Mouse (Mus musculus) cerebellum, adult 2 months (tissue): ENCODE results near the gene Zfp689. TPM values are rescaled to one million over a fixed set of nuclear protein-coding genes. Genes with fewer than 3 reads are reported as not detected.

ENCODE experiments used
- DNase-seq, 2 experiments: peaks; one replicate each; pipeline ENCODE4 v3.0.0; 2021
- H3K27ac ChIP-seq: fragments of 200-500 bp; 2 replicates; pipeline ENCODE4 v1.5.1; 2012; ENCODE audit warnings: low read length, control low read depth, inconsistent platforms; ENCODE audit not compliant: insufficient read depth
- H3K27me3 ChIP-seq: fragments of 200-500 bp; 2 replicates; pipeline ENCODE4 v1.6.1; 2012; ENCODE audit warnings: inconsistent platforms, mild to moderate bottlenecking, low read length, moderate library complexity; ENCODE audit not compliant: control insufficient read depth, insufficient read depth
- H3K4me1 ChIP-seq: fragments of 200-500 bp; 2 replicates; pipeline ENCODE4 v1.6.1; 2011; ENCODE audit warnings: low read length; ENCODE audit not compliant: control insufficient read depth, insufficient read depth
- H3K4me3 ChIP-seq: fragments of 200-500 bp; replicated peaks from 2 replicates; pipeline ENCODE3; 2011; ENCODE audit warnings: mild to moderate bottlenecking, low read depth, low read length, control low read depth; ENCODE audit not compliant: insufficient read depth
- CTCF ChIP-seq: fragments of 200-500 bp; IDR thresholded peaks from 2 replicates; pipeline ENCODE4 v1.5.1; 2011; ENCODE audit warnings: low read depth, mild to moderate bottlenecking, control low read depth, low read length, moderate library complexity, borderline replicate concordance; ENCODE audit not compliant: insufficient read depth
- POLR2A ChIP-seq: fragments of 200-500 bp; IDR thresholded peaks from 2 replicates; pipeline ENCODE4 v1.6.1; 2011; ENCODE audit warnings: low read length, control low read depth, borderline replicate concordance; ENCODE audit not compliant: insufficient read depth
- WGBS: fragments of 180-500 bp; shearing (Covaris S2); methylation state at CpG from one replicate; pipeline ENCODE4 v1.1.7; 2018; 5-methylcytosine and 5-hydroxymethylcytosine counted together
- polyA plus RNA-seq: library from polyadenylated mRNA; depleted of rRNA; stranded (reverse); fragments of >200 nt; gene quantifications from 2 replicates; pipeline ENCODE4 v1.2.3, GENCODE M21; 2012

Zfp689 gene
- polyA plus RNA-seq, 1 experiment: 6.8 TPM

GRCm38 (mm10) chr7:127443976-127444375 lies 5.0 kb downstream of the Zfp689 start:
- TF ChIP-seq POLR2A: no peak
- TF ChIP-seq CTCF: no peak
- H3K4me1 ChIP-seq: peaks cover 3% of the 10 kb centered on the region; the same call in 1 of the 2 replicates
- H3K27ac ChIP-seq: no peak overlapping the region
- no peaks in the 10 kb centered on the region for H3K27me3 ChIP-seq
- 88% methylated on average over 20 of the region's 20 CpGs for WGBS
- no peak overlapping the region for H3K4me3 ChIP-seq
- DNase-seq: no peak

GRCm38 (mm10) chr7:127437724-127438123 lies 11.2 kb downstream of the Zfp689 start:
- TF ChIP-seq POLR2A (no peak), CTCF (peak; percentile 17; the same call in 1 of the 2 replicates)
- 92% methylated on average over 3 of the region's 3 CpGs for WGBS

GRCm38 (mm10) chr7:127435206-127435605 lies 13.8 kb downstream of the Zfp689 start:
- no peaks in the 10 kb centered on the region for H3K27me3 ChIP-seq
- no peak overlapping the region for H3K27ac ChIP-seq
- H3K4me3 ChIP-seq: no peak overlapping the region
- 94% methylated on average over 4 of the region's 4 CpGs for WGBS
- DNase-seq: no peak
- H3K4me1 ChIP-seq: no peaks in the 10 kb centered on the region
- TF ChIP-seq POLR2A (no peak), CTCF (no peak)

More at GRCm38 (mm10) chr7:127437724-127438123, 11.2 kb downstream of the Zfp689 start:
- H3K27me3 ChIP-seq: no peaks in the 10 kb centered on the region
- no peak overlapping the region for H3K27ac ChIP-seq
- no peaks in the 10 kb centered on the region for H3K4me1 ChIP-seq
- no peak for DNase-seq
- no peak overlapping the region for H3K4me3 ChIP-seq

DNA sequence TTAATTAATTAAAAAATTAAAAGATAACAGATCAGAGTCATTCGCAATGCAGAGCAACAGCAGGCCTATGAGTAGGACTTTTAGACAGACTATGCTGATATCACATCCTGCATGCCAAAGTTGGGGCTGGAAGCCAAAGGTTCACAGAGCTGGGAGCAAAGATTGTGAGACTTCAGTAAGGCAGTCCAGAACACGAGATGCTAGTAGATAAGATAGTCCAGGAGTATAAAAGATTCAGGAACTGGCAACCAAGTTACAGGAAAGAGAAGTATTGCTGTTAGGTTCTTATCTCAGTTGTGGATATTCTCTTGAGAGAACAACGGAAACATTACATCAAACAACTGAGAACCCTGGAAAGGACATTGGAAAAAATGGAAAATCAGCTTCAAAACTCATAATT lies 22.6 kb downstream of the Zfp689 start:
- WGBS: 70% methylated on average over 3 of the region's 3 CpGs
- no peak overlapping the region for H3K27ac ChIP-seq
- no peak for DNase-seq
- no peak overlapping the region for H3K4me3 ChIP-seq
- no peaks in the 10 kb centered on the region for H3K4me1 ChIP-seq
- no peaks in the 10 kb centered on the region for H3K27me3 ChIP-seq
- no peak for TF ChIP-seq POLR2A
- no peak for TF ChIP-seq CTCF

- no peaks in the 10 kb centered on the region for H3K27me3 ChIP-seq
- H3K4me3 ChIP-seq: no peak overlapping the region
- WGBS: 79% methylated on average over 2 of the region's 2 CpGs
- H3K4me1 ChIP-seq: no peaks in the 10 kb centered on the region
- no peak for DNase-seq
- no peak overlapping the region for H3K27ac ChIP-seq
- TF ChIP-seq CTCF: no peak
- no peak for TF ChIP-seq POLR2A
Measured at GRCm38 (mm10) chr7:127425911-127426310, 23.0 kb downstream of the Zfp689 start.

GRCm38 (mm10) chr7:127425291-127425690 lies 23.7 kb downstream of the Zfp689 start:
- WGBS: 82% methylated on average over 3 of the region's 3 CpGs
- Histone ChIP-seq H3K27ac (no peak overlapping the region), H3K4me3 (no peak overlapping the region), H3K4me1 (no peaks in the 10 kb centered on the region), H3K27me3 (no peaks in the 10 kb centered on the region)
- no peak for TF ChIP-seq CTCF
- no peak for TF ChIP-seq POLR2A
- no peak for DNase-seq

- Histone ChIP-seq H3K27me3 (no peaks in the 10 kb centered on the region), H3K4me1 (no peaks in the 10 kb centered on the region), H3K4me3 (peak overlapping the region; percentile 70), H3K27ac (no peak overlapping the region)
- WGBS: under 1% methylated on average over 15 of the region's 15 CpGs
- DNase-seq: peak in 1 of 2 experiments; percentile 65
- TF ChIP-seq CTCF: no peak
Measured at GRCm38 (mm10) chr7:127422247-127422646, 26.7 kb downstream of the Zfp689 start.

DNA sequence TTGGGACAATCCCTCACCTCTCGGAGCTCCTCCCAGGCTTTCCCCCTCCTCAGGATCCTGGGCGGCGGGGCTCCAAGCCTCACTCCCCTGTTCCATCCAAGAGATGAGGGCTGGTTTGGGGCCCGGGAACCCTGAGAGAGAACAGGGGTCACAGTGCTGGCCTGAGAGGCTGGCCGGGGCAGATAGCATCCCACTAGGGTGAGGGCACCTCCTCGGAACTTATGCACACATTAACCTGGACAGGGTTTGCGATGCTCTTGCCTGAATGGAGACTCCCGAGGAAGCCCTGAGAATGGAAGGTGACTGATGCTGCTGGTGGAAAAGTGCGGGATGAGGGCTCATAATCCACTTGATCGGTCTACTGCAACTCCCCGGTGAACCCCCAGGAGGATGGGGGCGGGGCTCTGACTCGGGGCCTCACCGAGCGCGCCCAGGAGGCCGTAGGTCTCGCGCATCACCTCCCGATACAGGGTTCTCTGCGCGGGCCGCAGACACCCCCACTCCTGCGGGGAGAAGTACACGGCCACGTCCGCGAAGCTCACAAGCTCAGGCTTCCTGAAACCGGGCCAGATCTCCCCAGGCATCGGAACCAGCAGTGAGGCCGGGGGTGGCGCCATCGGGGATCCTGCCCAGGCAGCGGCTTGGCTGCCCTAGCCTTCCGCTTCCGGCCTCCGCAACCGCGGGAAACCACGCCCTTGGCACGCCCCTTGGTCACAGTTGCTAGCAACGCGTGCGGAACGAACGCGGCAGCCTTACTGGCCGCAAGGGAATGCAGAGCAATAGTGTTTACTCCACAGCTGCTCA lies 27.4 kb downstream of the Zfp689 start, which contains the start of gene Zfp688:
Zfp688 (minus strand) TSS at position 681 of the 804 bp plus-strand sequence.
- Histone ChIP-seq H3K27me3 (no peaks in the 10 kb centered on the region), H3K27ac (peak within 1 kb of the TSS; percentile 26; the same call in 1 of the 2 replicates), H3K4me1 (no peaks in the 10 kb centered on the region), H3K4me3 (peak within 1 kb of the TSS; percentile 70)
- TF ChIP-seq CTCF: no peak
- peak; percentile 86 for TF ChIP-seq POLR2A
- WGBS: 1% methylated on average over 48 of the region's 48 CpGs
- peak; percentile 91 to 93 for DNase-seq
